Mouse (Mus musculus) kidney, adult 2 months (tissue): ENCODE results near the gene Plekhb1. TPM values are rescaled to one million over a fixed set of nuclear protein-coding genes. Genes with fewer than 3 reads are reported as not detected.

ENCODE experiments used
- DNase-seq: peaks from one replicate; pipeline ENCODE4 v3.0.0; 2021
- H3K27ac ChIP-seq: fragments of 200-500 bp; 2 replicates; pipeline ENCODE4 v1.5.1; 2012; ENCODE audit warnings: low read depth, low read length, control low read depth, inconsistent platforms; ENCODE audit not compliant: insufficient read depth
- H3K27me3 ChIP-seq: fragments of 200-500 bp; replicated peaks from 2 replicates; pipeline ENCODE4 v1.6.1; 2012; ENCODE audit warnings: mild to moderate bottlenecking, moderate library complexity, low read length, inconsistent platforms; ENCODE audit not compliant: control insufficient read depth, insufficient read depth
- H3K36me3 ChIP-seq: fragments of 200-500 bp; 2 replicates; pipeline ENCODE4 v1.6.1; 2012; ENCODE audit warnings: mild to moderate bottlenecking, moderate library complexity, low read length, inconsistent platforms; ENCODE audit not compliant: control insufficient read depth, insufficient read depth
- H3K4me1 ChIP-seq: fragments of 200-500 bp; 2 replicates; pipeline ENCODE4 v1.6.1; 2011; ENCODE audit warnings: low read length; ENCODE audit not compliant: control insufficient read depth, insufficient read depth
- H3K4me3 ChIP-seq: fragments of 200-500 bp; 2 replicates; pipeline ENCODE4 v1.5.1; 2011; ENCODE audit warnings: mild to moderate bottlenecking, low read depth, low read length, control low read depth; ENCODE audit not compliant: insufficient read depth
- CTCF ChIP-seq: fragments of 200-500 bp; conservative IDR thresholded peaks from 2 replicates; pipeline ENCODE4 v1.5.1; 2011; ENCODE audit warnings: low read depth, mild to moderate bottlenecking, control low read depth, low read length, moderate library complexity, mixed read lengths; ENCODE audit not compliant: insufficient read depth, insufficient read length
- POLR2A ChIP-seq: fragments of 200-500 bp; IDR thresholded peaks from one replicate; pipeline ENCODE4 v1.6.1; 2011; ENCODE audit warnings: low read depth, low read length, control low read depth
- WGBS: fragments of 180-500 bp; shearing (Covaris S2); methylation state at CpG from one replicate; pipeline ENCODE4 v1.1.7; 2018; 5-methylcytosine and 5-hydroxymethylcytosine counted together
- polyA plus RNA-seq: library from polyadenylated mRNA; depleted of rRNA; stranded (reverse); fragments of >200 nt; gene quantifications from 2 replicates; pipeline ENCODE4 v1.2.3, GENCODE M21; 2012

Gene Plekhb1
- polyA plus RNA-seq, 1 experiment, result 37.3 TPM

- no peaks in the 10 kb centered on the region for H3K27me3 ChIP-seq
- TF ChIP-seq CTCF (peak; percentile 93), POLR2A (no peak)
- H3K4me3 ChIP-seq, result no peak overlapping the region
- DNase-seq, result peak; percentile 70
- WGBS, result 42% methylated on average over 13 of the region's 13 CpGs
- no peaks in the 10 kb centered on the region for H3K4me1 ChIP-seq
- no peaks in the 10 kb centered on the region for H3K36me3 ChIP-seq
- no peak overlapping the region for H3K27ac ChIP-seq
Measured at GRCm38 (mm10) chr7:100685061-100686030, 23.1 kb upstream of the Plekhb1 start.

DNA sequence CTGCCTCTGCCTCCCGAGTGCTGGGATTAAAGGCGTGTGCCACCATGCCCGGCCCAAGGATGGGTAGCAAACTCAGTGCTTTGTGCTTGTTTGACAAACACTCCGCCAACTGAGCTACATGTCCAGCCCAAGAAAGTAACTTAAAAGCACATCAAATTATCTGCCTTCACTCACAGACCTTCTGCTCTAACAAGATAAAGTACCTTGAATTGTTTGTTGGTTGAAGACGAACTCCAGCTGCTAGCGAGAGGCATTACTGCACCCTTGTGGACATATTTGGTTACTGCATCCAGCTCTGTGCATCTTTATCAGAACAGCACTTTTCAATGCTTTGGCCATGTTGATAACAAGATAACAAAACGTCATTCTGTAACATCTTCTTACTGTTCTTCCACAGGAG is 22.3 kb upstream of the Plekhb1 start:
- no peaks in the 10 kb centered on the region for H3K36me3 ChIP-seq
- no peak overlapping the region for H3K27ac ChIP-seq
- H3K4me1 ChIP-seq, result no peaks in the 10 kb centered on the region
- DNase-seq, result peak; percentile 57
- TF ChIP-seq POLR2A (no peak), CTCF (peak; percentile 67)
- H3K27me3 ChIP-seq, result no peaks in the 10 kb centered on the region
- 54% methylated on average over 7 of the region's 7 CpGs for WGBS
- H3K4me3 ChIP-seq, result no peak overlapping the region

DNA sequence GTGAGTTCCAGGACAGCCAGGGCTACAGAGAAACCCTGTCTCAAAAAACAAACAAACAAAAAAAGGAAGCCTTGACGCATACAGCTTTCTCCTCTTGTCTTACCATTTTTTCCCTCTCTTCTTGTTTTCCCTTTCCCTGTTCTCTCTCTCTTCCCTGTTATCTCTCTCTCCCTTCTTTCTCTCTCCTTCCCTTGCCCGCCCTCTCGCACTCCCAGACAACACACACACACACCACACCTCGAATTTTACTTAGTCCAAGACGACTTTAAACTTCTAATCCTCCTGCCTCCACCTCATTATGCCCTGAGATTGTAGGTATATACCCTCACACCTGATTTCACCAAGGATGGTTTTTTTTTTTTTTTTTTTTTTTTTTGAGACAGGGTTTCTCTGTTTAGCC is 21.9 kb upstream of the Plekhb1 start:
- H3K4me1 ChIP-seq, result no peaks in the 10 kb centered on the region
- 68% methylated on average over 5 of the region's 5 CpGs for WGBS
- no peak for DNase-seq
- H3K4me3 ChIP-seq, result no peak overlapping the region
- TF ChIP-seq POLR2A (no peak), CTCF (no peak)
- H3K36me3 ChIP-seq, result no peaks in the 10 kb centered on the region
- H3K27me3 ChIP-seq, result no peaks in the 10 kb centered on the region
- no peak overlapping the region for H3K27ac ChIP-seq

GRCm38 (mm10) chr7:100683241-100683640 is 21.0 kb upstream of the Plekhb1 start:
- no peak overlapping the region for H3K4me3 ChIP-seq
- 97% methylated on average over 1 of the region's 1 CpGs for WGBS
- H3K27me3 ChIP-seq, result no peaks in the 10 kb centered on the region
- no peaks in the 10 kb centered on the region for H3K4me1 ChIP-seq
- DNase-seq, result no peak
- no peak overlapping the region for H3K27ac ChIP-seq
- TF ChIP-seq CTCF (no peak), POLR2A (no peak)
- no peaks in the 10 kb centered on the region for H3K36me3 ChIP-seq

DNA sequence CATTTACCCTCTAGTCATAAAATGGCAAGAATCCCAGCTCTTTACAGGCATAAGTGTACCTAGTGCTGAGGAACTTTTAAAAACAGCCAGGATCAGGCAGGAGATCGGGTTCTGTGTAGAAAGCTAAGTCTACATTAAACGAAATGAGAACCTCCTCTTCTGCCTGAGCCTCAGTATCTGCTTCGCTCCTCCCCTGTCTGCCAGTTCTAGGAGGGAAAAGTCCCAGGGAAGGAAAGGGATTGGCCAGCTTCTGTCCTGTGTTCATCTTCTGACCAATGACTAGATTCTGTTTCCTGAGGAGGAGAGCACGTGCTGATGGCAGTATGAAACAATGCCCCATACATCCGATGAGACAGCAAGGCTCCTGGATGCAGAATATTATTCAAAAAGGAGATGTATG is 18.9 kb upstream of the Plekhb1 start:
- Histone ChIP-seq H3K27ac (no peak overlapping the region), H3K36me3 (no peaks in the 10 kb centered on the region), H3K27me3 (no peaks in the 10 kb centered on the region), H3K4me1 (no peaks in the 10 kb centered on the region), H3K4me3 (no peak overlapping the region)
- TF ChIP-seq CTCF, result no peak
- no peak for TF ChIP-seq POLR2A
- WGBS, result 55% methylated on average over 5 of the region's 5 CpGs
- no peak for DNase-seq

GRCm38 (mm10) chr7:100678948-100679880 is 17.0 kb upstream of the Plekhb1 start:
- no peak overlapping the region for H3K4me3 ChIP-seq
- no peak overlapping the region for H3K27ac ChIP-seq
- 56% methylated on average over 15 of the region's 15 CpGs for WGBS
- peak; percentile 8 for DNase-seq
- TF ChIP-seq CTCF (no peak), POLR2A (no peak)
- no peaks in the 10 kb centered on the region for H3K27me3 ChIP-seq
- no peaks in the 10 kb centered on the region for H3K36me3 ChIP-seq
- no peaks in the 10 kb centered on the region for H3K4me1 ChIP-seq
